Mouse (Mus musculus) urinary bladder, adult 2 months (tissue): ENCODE measurements at regions not wholly inside any gene's neighbourhood (a gene's known extent, or its start where the extent isn't known, plus 50 kb on each side); places are given as distances from the start of the nearest gene placed in this dataset.
"Not testable (repeated sequence)": the region's sequence is repeated elsewhere in the genome, so short reads cannot be mapped to it uniquely, and the experiment has no call there.

Experiments used
- DNase-seq: peaks from one replicate; pipeline ENCODE4 v3.0.0; 2022; ENCODE audit warnings: low spot score

- no peak for DNase-seq
These were observed 339.6 kb upstream of the Gm6657 start for GRCm38 (mm10) chr12:77854281-77855075.

GRCm38 (mm10) chr12:77855796-77856195, 338.2 kb upstream of the Gm6657 start:
- DNase-seq: no peak

GRCm38 (mm10) chr12:77857281-77857680, 336.8 kb upstream of the Gm6657 start:
- DNase-seq: no peak

- DNase-seq: no peak
These were observed 333.1 kb upstream of the Gm6657 start for GRCm38 (mm10) chr12:77860769-77861557.

GRCm38 (mm10) chr12:77867947-77868495, 326.0 kb upstream of the Gm6657 start:
- DNase-seq: no peak

GRCm38 (mm10) chr12:77869296-77869695, 324.7 kb upstream of the Gm6657 start:
- DNase-seq: no peak

GRCm38 (mm10) chr12:77887335-77887734, 306.7 kb upstream of the Gm6657 start:
- DNase-seq: no peak

GRCm38 (mm10) chr12:77891452-77891851, 302.6 kb upstream of the Gm6657 start:
- DNase-seq: no peak

- DNase-seq: no peak
These were observed 299.8 kb upstream of the Gm6657 start for GRCm38 (mm10) chr12:77894238-77894637.

- DNase-seq: no peak
These were observed 298.5 kb upstream of the Gm6657 start for GRCm38 (mm10) chr12:77895508-77895907.

- DNase-seq: not testable (repeated sequence)
These were observed 295.1 kb upstream of the Gm6657 start for GRCm38 (mm10) chr12:77898974-77899373.

- no peak for DNase-seq
These were observed 292.8 kb upstream of the Gm6657 start for GRCm38 (mm10) chr12:77901254-77901653.

- DNase-seq: no peak
These were observed 281.0 kb upstream of the Gm6657 start for GRCm38 (mm10) chr12:77912863-77913554.

- no peak for DNase-seq
These were observed 265.3 kb upstream of the Gm6657 start for GRCm38 (mm10) chr12:77928729-77929128.

- DNase-seq: no peak
These were observed 264.5 kb upstream of the Gm6657 start for GRCm38 (mm10) chr12:77929571-77929970.

GRCm38 (mm10) chr12:77943960-77944359, 250.1 kb upstream of the Gm6657 start:
- no peak for DNase-seq

GRCm38 (mm10) chr12:77949474-77950017, 244.5 kb upstream of the Gm6657 start:
- DNase-seq: no peak

- no peak for DNase-seq
These were observed 241.6 kb upstream of the Gm6657 start for GRCm38 (mm10) chr12:77952492-77952891.

GRCm38 (mm10) chr12:77962631-77963030, 231.4 kb upstream of the Gm6657 start:
- no peak for DNase-seq

- no peak for DNase-seq
These were observed 225.5 kb upstream of the Gm6657 start for GRCm38 (mm10) chr12:77968543-77968942.

- no peak for DNase-seq
These were observed 224.0 kb upstream of the Gm6657 start for GRCm38 (mm10) chr12:77970026-77970425.

GRCm38 (mm10) chr12:77972165-77972564, 221.9 kb upstream of the Gm6657 start:
- no peak for DNase-seq
